Mouse (Mus musculus) MEL (cell line): ENCODE measurements around the gene Lig4.

Experiments
- CHD2 ChIP-seq: IDR thresholded peaks from 2 replicates; pipeline ENCODE4 v1.6.1; 2011; ENCODE audit warnings: low read length, improper control_type of control experiment
- CTCF ChIP-seq, 3 experiments: IDR thresholded peaks in 2 of 3; conservative IDR thresholded peaks in 1 of 3; 2 replicates each; pipeline ENCODE4 v1.5.1; 2011 to 2012; ENCODE audit warnings: low read length in 3 of 3, low read depth in 2 of 3, mild to moderate bottlenecking in 2 of 3, improper control_type of control experiment in 1 of 3, inconsistent platforms in 1 of 3, mixed read lengths in 1 of 3, moderate library complexity in 1 of 3; ENCODE audit not compliant: control insufficient read depth in 1 of 3, insufficient read depth in 1 of 3, poor library complexity in 1 of 3, severe bottlenecking in 1 of 3
- GATA1 ChIP-seq: IDR thresholded peaks from 2 replicates; pipeline ENCODE4 v1.6.1; 2011; ENCODE audit warnings: low read depth, low read length, improper control_type of control experiment
- MAFK ChIP-seq: IDR thresholded peaks from 2 replicates; pipeline ENCODE4 v1.6.1; 2011; ENCODE audit warnings: low read depth, mild to moderate bottlenecking, low read length, improper control_type of control experiment, borderline replicate concordance
- MYC ChIP-seq: IDR thresholded peaks from 2 replicates; pipeline ENCODE4 v1.6.1; 2011; ENCODE audit warnings: low read depth, mild to moderate bottlenecking, low read length, improper control_type of control experiment, moderate library complexity
- POLR2A ChIP-seq, 2 experiments: IDR thresholded peaks; 2 replicates each; pipeline ENCODE4 v1.6.1; 2011 to 2012; ENCODE audit warnings: low read length in 2 of 2, mild to moderate bottlenecking in 2 of 2, control low read depth in 1 of 2, improper control_type of control experiment in 1 of 2, low read depth in 1 of 2, moderate library complexity in 1 of 2; ENCODE audit not compliant: control insufficient read depth in 1 of 2, insufficient read depth in 1 of 2, poor library complexity in 1 of 2
- UBTF ChIP-seq: IDR thresholded peaks from 2 replicates; pipeline ENCODE4 v1.6.1; 2012; ENCODE audit warnings: low read depth, mild to moderate bottlenecking, inconsistent platforms, low read length, improper control_type of control experiment, moderate library complexity, borderline replicate concordance; ENCODE audit not compliant: insufficient read depth
- USF1 ChIP-seq: IDR thresholded peaks from 2 replicates; pipeline ENCODE4 v1.6.1; 2014; ENCODE audit warnings: low read depth, mild to moderate bottlenecking, inconsistent platforms, low read length, improper control_type of control experiment, moderate library complexity
- USF2 ChIP-seq, 2 experiments: IDR thresholded peaks; 2 replicates each; pipeline ENCODE4 v1.6.1; 2011 to 2012; ENCODE audit warnings: improper control_type of control experiment in 2 of 2, low read length in 2 of 2, borderline replicate concordance in 1 of 2, inconsistent platforms in 1 of 2, low read depth in 1 of 2, mild to moderate bottlenecking in 1 of 2; ENCODE audit not compliant: insufficient read depth in 1 of 2

DNA sequence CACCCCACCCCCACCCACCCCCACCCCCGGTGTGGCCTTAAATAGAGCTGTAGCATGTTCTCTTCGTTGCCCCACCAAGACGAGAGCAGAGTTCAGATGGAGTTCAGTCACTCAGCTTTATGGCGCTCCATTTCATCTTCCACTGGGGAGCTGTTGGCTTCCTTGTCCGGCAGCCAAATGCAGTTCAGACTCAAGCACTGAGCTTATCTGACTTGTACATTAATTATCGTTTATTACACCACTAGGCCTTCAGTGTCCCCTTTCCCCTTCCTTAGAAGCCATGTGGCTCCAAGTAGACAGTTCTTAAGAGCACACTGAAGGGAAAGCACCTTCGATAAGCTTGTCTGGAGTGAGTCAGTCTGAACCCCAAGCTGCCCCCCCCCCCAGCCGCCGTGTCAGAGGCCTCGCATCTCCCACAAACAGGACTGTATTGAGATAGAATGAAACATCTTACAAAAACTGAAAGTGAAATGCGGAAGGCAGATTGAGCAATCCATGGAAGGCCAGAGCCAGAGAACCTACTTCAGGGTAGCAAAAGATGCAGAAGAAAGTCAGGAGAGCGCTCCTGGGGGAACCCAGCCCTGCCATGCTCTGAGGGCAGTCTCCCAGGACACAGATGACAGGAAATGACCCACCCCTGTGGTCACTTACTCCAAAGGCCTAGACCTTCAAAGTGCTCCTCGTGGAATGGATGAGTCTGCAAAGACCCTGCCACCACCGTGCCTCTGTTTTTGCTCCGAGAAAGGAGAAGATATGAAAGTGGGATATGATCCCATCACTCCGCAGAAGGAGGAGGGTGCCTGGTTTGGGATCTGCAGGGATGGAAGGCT is 28.9 kb upstream of the Lig4 start, which contains the start of gene Tnfsf13b:
- no peak for TF ChIP-seq MYC
- TF ChIP-seq POLR2A (IDR thresholded peaks at IDR 0.05; ENCODE audit: control insufficient read depth in 1 of 2, insufficient read depth in 1 of 2, low read depth in 1 of 2, low read length in 2 of 2, poor library complexity in 1 of 2) = no peak
- TF ChIP-seq GATA1 = no peak
- TF ChIP-seq CTCF (IDR thresholded peaks at IDR 0.05 in 2 of 3, conservative IDR thresholded peaks at IDR 0.05 in 1 of 3; ENCODE audit: control insufficient read depth in 1 of 3, insufficient read depth in 1 of 3, low read depth in 2 of 3, low read length in 3 of 3, poor library complexity in 1 of 3, severe bottlenecking in 1 of 3) = no peak
- TF ChIP-seq USF1 = no peak
- no peak for TF ChIP-seq CHD2
- TF ChIP-seq USF2 (IDR thresholded peaks at IDR 0.05; ENCODE audit: borderline replicate concordance in 1 of 2, insufficient read depth in 1 of 2, low read depth in 1 of 2, low read length in 2 of 2) = no peak
- no peak for TF ChIP-seq UBTF
- no peak for TF ChIP-seq MAFK
